Mouse (Mus musculus): ENCODE data around the gene Dixdc1. TPM values are rescaled to one million over a fixed set of nuclear protein-coding genes. Genes with fewer than 3 reads are reported as not detected.

Gene Dixdc1
- polyA plus RNA-seq, 1 experiment from 2014 or later = 17.2 TPM

DNA sequence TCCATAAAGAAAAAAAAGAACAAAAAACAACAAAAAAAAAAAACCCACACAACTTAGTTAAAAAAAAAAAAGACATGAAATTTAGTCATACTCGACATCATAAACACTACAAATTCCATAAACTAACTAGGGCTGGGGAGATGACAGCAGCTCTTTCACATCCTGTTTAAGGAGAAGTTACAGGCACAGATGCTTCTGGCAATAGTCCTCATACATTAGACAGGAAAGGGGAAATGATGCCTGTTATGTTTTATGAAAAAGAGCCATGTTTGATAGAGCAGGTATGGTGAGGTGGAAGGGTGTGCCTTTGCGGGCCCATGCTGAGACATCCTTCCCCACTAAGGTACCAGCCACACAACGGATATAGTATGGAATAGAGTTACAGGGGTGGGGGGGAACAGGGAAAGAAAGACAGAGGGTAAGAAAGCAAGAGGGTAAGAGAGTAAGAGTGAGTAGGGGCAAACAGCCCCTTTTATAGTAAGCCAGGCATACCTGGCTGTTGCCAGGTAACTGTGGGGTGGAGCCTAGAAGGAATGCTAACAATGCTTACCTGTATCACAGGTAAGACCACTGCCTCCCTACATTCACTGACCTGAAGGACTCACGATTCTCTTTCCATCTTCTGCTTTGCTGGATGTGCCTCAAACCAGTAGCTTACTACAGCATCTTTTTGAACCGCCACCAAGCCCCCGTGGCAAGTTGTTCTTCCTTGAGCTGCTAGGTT lies 22.4 kb upstream of the Dixdc1 start:
- Histone ChIP-seq H3K9me3 (replicated peaks) (no peaks in the 10 kb centered on the region), H3K27ac (replicated peaks) (no peak overlapping the region), H3K9ac (no peak overlapping the region), H3K4me1 (no peaks in the 10 kb centered on the region), H3K4me2 (replicated peaks) (no peak overlapping the region), H3K27me3 (no peaks in the 10 kb centered on the region), H3K4me3 (replicated peaks) (no peak overlapping the region), H3K36me3 (no peaks in the 10 kb centered on the region)
- 49% methylated on average over 6 of the region's 6 CpGs for WGBS
- ATAC-seq (ENCODE audit: insufficient number of reproducible peaks, low FRiP score, low TSS enrichment, low read depth) = no peak

DNA sequence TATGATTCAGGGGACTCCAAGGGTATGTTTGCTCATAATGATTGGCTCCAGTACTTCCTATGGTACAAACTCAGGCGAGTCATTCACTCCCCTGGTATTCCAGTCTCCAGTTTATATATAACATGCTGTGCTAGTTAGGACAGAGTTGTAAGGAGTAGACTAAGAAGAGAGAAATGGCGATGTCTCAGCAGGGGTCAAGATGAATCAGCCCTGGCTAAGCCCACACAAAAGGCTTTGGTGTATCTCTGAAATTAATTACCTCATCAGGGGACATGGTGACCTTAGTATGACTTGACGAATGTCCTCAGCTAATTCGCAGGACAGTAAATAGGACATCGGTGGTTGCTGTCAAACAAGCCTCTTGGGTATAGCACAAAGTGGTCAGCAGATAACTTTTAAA lies 17.4 kb upstream of the Dixdc1 start:
- no peak for ATAC-seq (ENCODE audit: insufficient number of reproducible peaks, low FRiP score, low TSS enrichment, low read depth)
- H3K4me3 ChIP-seq (replicated peaks) = no peak overlapping the region
- WGBS = 62% methylated on average over 5 of the region's 5 CpGs
- H3K9me3 ChIP-seq (replicated peaks) = no peaks in the 10 kb centered on the region
- no peaks in the 10 kb centered on the region for H3K27me3 ChIP-seq
- H3K4me1 ChIP-seq = peaks cover 12% of the 10 kb centered on the region
- H3K9ac ChIP-seq = no peak overlapping the region
- H3K27ac ChIP-seq (replicated peaks) = no peak overlapping the region
- no peak overlapping the region for H3K4me2 ChIP-seq (replicated peaks)
- no peaks in the 10 kb centered on the region for H3K36me3 ChIP-seq

DNA sequence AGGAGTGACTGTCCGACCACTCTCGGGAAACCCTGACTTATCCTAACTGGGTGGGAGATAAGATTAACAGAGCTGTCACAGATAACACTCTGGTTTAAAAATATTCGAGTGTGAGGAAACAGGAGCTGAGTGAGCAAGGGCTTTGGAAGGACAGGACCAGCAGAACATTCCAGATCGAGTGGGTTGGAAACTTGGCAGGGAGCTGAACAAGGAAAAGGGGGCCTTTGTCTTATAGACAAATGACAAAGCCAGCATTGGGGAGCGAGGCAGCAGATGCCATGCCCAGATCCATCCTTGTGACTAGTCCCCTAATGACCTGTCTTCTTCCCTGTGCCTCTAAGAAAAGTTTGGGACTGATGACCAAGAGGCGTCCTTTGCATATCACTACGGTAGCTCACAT lies 14.6 kb upstream of the Dixdc1 start:
- no peak overlapping the region; the same call in 1 of the 2 replicates for H3K4me2 ChIP-seq (replicated peaks)
- no peaks in the 10 kb centered on the region for H3K27me3 ChIP-seq
- no peak overlapping the region; the same call in 1 of the 2 replicates for H3K27ac ChIP-seq (replicated peaks)
- H3K4me1 ChIP-seq = peaks cover 21% of the 10 kb centered on the region
- peak overlapping the region; percentile 21; the same call in 1 of the 2 replicates for H3K4me3 ChIP-seq (replicated peaks)
- 64% methylated on average over 7 of the region's 7 CpGs for WGBS
- no peak for ATAC-seq (ENCODE audit: insufficient number of reproducible peaks, low FRiP score, low TSS enrichment, low read depth)
- H3K9me3 ChIP-seq (replicated peaks) = no peaks in the 10 kb centered on the region
- no peak overlapping the region for H3K9ac ChIP-seq
- H3K36me3 ChIP-seq = no peaks in the 10 kb centered on the region

DNA sequence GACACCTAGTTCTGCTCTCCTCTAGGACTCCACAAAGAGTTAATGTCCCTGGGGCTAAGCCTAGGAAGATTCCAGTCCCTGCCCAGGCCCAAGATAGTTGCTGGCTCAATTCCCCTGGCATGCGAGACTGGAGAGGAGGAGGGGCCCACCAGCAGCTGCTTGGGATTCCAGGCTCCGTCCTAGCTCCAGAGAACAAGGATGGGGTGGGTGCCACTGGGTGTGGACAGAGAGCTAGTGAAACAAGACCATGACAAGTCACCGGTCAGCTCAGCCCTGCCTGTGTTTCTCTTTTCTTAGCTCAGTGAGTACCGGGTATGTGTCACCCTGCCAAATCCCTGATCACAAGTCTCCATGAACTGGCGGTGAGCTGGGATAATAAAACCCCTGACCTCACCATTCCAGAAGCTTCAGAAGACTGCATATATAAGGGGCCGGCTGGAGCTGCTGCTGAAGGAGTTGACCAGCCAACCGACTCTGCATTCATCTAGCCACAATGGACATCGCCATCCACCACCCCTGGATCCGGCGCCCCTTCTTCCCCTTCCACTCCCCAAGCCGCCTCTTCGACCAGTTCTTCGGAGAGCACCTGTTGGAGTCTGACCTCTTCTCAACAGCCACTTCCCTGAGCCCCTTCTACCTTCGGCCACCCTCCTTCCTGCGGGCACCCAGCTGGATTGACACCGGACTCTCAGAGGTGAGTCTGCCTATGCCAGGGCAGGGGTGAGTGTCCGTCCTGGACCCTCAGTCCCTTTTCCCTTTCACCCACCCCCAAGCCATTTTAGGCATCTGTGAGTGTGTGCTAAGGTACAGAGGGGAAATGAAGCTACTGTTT lies 13.7 kb upstream of the Dixdc1 start:
- peak overlapping the region; percentile 21 for H3K4me3 ChIP-seq (replicated peaks)

DNA sequence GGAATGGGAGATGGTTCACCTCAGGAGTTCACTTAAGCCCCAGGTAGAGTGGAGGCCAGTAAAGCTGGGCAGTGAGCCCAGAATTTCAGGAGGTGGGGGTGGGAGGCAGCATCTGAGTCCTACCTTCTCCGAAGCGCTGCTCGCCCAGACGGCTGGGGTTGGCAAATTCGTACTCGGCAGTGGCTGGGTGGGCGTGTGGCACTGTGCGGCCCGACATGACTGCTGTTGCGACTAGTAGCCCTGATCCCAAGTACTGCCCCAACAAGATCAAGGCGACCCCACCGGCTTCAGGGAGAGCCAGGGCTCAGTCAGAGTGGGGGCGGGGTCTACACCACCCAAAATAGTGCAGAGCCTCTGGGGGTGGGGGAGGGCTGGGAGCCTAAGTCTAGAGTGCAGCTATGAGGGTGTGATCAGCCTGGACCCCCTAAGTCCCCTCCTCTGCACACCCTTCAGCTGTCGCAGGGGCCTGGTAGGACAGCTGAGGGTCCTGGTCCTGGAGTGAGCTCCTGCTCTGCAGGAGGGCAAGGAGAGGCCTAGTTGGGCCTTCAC lies 12.8 kb upstream of the Dixdc1 start, which contains the start of gene Hspb2:
Hspb2 (minus strand) TSS at position 301 of the 549 bp plus-strand sequence.
- Histone ChIP-seq H3K4me1 (peaks cover 21% of the 10 kb centered on the region), H3K27ac (replicated peaks) (peak within 1 kb of the TSS; percentile 68), H3K27me3 (no peaks in the 10 kb centered on the region), H3K4me2 (replicated peaks) (peak within 1 kb of the TSS; percentile 28), H3K9ac (no peak within 1 kb of the TSS), H3K36me3 (no peaks in the 10 kb centered on the region), H3K9me3 (replicated peaks) (no peaks in the 10 kb centered on the region), H3K4me3 (replicated peaks) (peak within 1 kb of the TSS; percentile 21)
- WGBS = 53% methylated on average over 14 of the region's 14 CpGs
- ATAC-seq (ENCODE audit: insufficient number of reproducible peaks, low FRiP score, low TSS enrichment, low read depth) = peak; percentile 77

More for the DNA sequence above, 13.7 kb upstream of the Dixdc1 start:
- peak overlapping the region; percentile 68 for H3K27ac ChIP-seq (replicated peaks)
- H3K27me3 ChIP-seq = no peaks in the 10 kb centered on the region
- peak; percentile 83 for ATAC-seq (ENCODE audit: insufficient number of reproducible peaks, low FRiP score, low TSS enrichment, low read depth)
- no peak overlapping the region for H3K9ac ChIP-seq
- no peaks in the 10 kb centered on the region for H3K9me3 ChIP-seq (replicated peaks)
- H3K4me2 ChIP-seq (replicated peaks) = peak overlapping the region; percentile 28
- no peaks in the 10 kb centered on the region for H3K36me3 ChIP-seq
- H3K4me1 ChIP-seq = peaks cover 21% of the 10 kb centered on the region
- WGBS = 65% methylated on average over 17 of the region's 17 CpGs

DNA sequence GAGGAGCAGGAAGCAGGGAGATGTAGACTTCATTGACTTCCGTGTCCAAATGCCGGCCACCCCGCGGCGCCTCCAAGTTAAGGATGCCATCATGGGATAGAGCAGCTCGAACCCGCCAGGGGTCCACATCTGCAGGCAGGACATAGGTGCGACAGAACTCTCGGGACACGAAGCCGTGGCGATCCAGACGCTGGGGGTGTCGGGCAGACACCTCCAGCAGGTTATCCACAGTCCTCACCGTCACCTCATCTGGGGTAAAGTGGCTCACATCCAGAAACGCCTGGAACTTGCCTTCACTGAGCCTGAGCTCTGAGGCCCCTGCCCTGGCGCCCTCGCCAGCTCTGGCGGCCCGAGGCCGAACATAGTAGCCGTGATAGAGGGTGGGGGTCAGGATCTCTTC lies 12.0 kb upstream of the Dixdc1 start, which contains the start of gene Cryab:
Cryab (plus strand) TSS at position 3 of the 400 bp plus-strand sequence.
- H3K9me3 ChIP-seq (replicated peaks) = no peaks in the 10 kb centered on the region
- no peak within 1 kb of the TSS; the same call in 1 of the 2 replicates for H3K9ac ChIP-seq

DNA sequence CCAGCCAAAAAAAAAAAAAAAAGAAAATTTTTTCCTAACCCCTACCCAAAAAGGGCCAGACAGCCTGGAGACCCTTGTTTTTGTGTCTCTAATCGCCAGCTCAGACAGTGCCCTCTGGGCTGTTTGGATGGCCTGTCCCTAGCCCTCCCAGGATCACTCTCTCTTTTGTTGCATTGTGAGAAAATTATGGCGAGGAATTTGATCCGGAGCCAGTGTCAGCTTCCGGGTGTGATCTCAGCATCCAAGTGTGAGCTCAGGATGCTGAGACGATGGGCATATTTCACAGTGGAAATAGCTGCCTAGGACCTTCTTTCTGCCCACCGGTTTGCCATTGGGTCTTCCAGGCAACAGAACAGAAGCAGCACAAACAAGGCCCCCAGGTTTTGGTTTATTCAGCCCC lies 11.4 kb upstream of the Dixdc1 start:
- ATAC-seq (ENCODE audit: insufficient number of reproducible peaks, low FRiP score, low TSS enrichment, low read depth) = no peak
- peak overlapping the region; percentile 21; the same call in 1 of the 2 replicates for H3K4me3 ChIP-seq (replicated peaks)
- no peaks in the 10 kb centered on the region for H3K27me3 ChIP-seq
- no peak overlapping the region for H3K4me2 ChIP-seq (replicated peaks)
- peaks cover 29% of the 10 kb centered on the region for H3K4me1 ChIP-seq
- no peak overlapping the region for H3K27ac ChIP-seq (replicated peaks)
- no peaks in the 10 kb centered on the region for H3K9me3 ChIP-seq (replicated peaks)
- WGBS = 39% methylated on average over 6 of the region's 6 CpGs
- H3K9ac ChIP-seq = no peak overlapping the region; the same call in 1 of the 2 replicates
- no peaks in the 10 kb centered on the region for H3K36me3 ChIP-seq

More for the DNA sequence above, 12.0 kb upstream of the Dixdc1 start, which contains the start of gene Cryab:
- 68% methylated on average over 22 of the region's 22 CpGs for WGBS
- no peak for ATAC-seq (ENCODE audit: insufficient number of reproducible peaks, low FRiP score, low TSS enrichment, low read depth)
- Histone ChIP-seq H3K36me3 (no peaks in the 10 kb centered on the region), H3K27ac (replicated peaks) (peak within 1 kb of the TSS; percentile 68; the same call in 1 of the 2 replicates), H3K4me1 (peaks cover 26% of the 10 kb centered on the region), H3K27me3 (no peaks in the 10 kb centered on the region), H3K4me2 (replicated peaks) (peak within 1 kb of the TSS; percentile 22), H3K4me3 (replicated peaks) (peak within 1 kb of the TSS; percentile 21)

DNA sequence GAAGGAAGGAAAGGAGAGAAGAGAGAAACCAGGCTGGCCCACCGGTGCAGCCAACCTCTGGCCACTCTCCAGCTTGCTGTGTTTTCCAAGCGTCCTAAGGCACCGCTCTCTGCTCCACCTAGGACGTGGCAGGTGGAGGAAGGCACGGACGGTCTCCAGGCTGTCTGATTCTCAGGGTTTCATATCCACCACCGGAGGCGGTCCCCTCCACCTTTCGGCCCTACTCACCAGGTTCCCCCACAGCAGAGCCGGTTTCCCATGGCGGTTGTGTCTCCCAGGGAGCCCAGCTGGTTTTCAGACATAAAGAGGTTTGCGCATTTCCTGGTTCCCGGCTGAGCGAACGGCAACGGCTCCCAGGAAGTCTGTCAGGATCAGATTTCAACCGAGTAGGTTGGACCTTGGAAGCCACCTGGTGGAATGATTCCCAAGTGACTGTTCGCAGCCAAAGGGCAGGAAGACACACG lies 6.9 kb upstream of the Dixdc1 start, which contains the start of gene 2310030G06Rik:
2310030G06Rik (minus strand) TSS at position 323 of the 464 bp plus-strand sequence.
- Histone ChIP-seq H3K27ac (replicated peaks) (peak within 1 kb of the TSS; percentile 77), H3K36me3 (no peaks in the 10 kb centered on the region), H3K9ac (peak within 1 kb of the TSS; percentile 29; the same call in 1 of the 2 replicates), H3K27me3 (no peaks in the 10 kb centered on the region), H3K4me3 (replicated peaks) (peak within 1 kb of the TSS; percentile 42), H3K4me2 (replicated peaks) (peak within 1 kb of the TSS; percentile 59), H3K4me1 (peaks cover 13% of the 10 kb centered on the region; the same call in 1 of the 2 replicates), H3K9me3 (replicated peaks) (no peaks in the 10 kb centered on the region)
- WGBS = 2% methylated on average over 19 of the region's 19 CpGs
- ATAC-seq (ENCODE audit: insufficient number of reproducible peaks, low FRiP score, low TSS enrichment, low read depth) = peak; percentile 77

DNA sequence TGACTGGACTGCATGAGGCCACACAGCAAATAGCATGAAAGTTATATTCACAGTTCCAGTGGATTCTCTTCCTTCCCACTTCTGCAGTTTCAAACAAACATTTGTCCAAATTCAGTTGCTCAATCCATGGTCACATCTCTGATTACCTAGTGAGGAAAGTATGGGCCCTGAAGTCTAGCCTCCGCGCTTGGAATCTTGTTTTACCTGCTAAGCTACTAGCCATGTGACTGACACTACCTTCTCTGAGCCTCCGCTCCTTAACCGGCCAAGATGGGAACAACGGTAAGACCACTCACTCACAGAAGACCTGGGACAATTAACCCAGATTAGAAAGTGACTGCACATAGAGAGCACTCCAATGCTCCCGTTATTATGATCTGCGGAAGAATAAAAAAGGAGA lies 6.5 kb upstream of the Dixdc1 start:
- no peak for ATAC-seq (ENCODE audit: insufficient number of reproducible peaks, low FRiP score, low TSS enrichment, low read depth)

DNA sequence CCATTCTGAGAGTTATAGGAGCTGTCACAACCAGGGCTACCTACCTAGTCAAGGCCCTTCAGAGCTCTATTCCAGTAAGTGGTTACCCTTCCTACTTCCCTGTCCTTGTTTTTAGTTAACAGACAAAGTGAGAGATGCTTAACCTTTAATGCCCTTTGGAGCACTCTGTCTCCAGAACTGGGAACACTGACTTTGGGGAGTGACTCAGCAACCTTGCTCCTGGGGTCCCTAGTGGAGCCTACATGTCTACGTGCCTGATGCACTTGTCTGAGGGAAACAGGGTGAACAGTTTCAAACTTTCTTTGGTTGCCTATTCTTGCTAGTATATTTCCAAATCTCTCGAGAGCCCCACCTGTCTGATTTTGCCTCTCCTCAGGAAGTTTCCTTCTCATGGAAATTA lies 3.4 kb upstream of the Dixdc1 start:
- H3K4me1 ChIP-seq = peaks cover 8% of the 10 kb centered on the region; the same call in 1 of the 2 replicates
- no peak overlapping the region for H3K9ac ChIP-seq
- no peak for ATAC-seq (ENCODE audit: insufficient number of reproducible peaks, low FRiP score, low TSS enrichment, low read depth)
- H3K27me3 ChIP-seq = no peaks in the 10 kb centered on the region
- H3K4me2 ChIP-seq (replicated peaks) = no peak overlapping the region
- no peak overlapping the region for H3K4me3 ChIP-seq (replicated peaks)
- WGBS = 73% methylated on average over 2 of the region's 2 CpGs
- H3K36me3 ChIP-seq = no peaks in the 10 kb centered on the region
- H3K9me3 ChIP-seq (replicated peaks) = no peaks in the 10 kb centered on the region
- no peak overlapping the region for H3K27ac ChIP-seq (replicated peaks)

More for the DNA sequence above, 6.5 kb upstream of the Dixdc1 start:
- Histone ChIP-seq H3K4me3 (replicated peaks) (peak overlapping the region; percentile 42), H3K9ac (no peak overlapping the region; the same call in 1 of the 2 replicates), H3K27me3 (no peaks in the 10 kb centered on the region), H3K4me2 (replicated peaks) (peak overlapping the region; percentile 59), H3K4me1 (peaks cover 8% of the 10 kb centered on the region; the same call in 1 of the 2 replicates), H3K27ac (replicated peaks) (peak overlapping the region; percentile 77; the same call in 1 of the 2 replicates), H3K9me3 (replicated peaks) (no peaks in the 10 kb centered on the region), H3K36me3 (no peaks in the 10 kb centered on the region)
- WGBS = 14% methylated on average over 7 of the region's 7 CpGs
